Mouse (Mus musculus) embryonic fibroblast, embryonic 13.5 days (primary cell): Measurements from ENCODE around the gene Lasp1.

Experiments
- CTCF ChIP-seq: IDR thresholded peaks from 2 replicates; pipeline ENCODE4 v1.5.1; 2011; ENCODE audit warnings: mild to moderate bottlenecking, control low read depth, low read length, moderate library complexity, borderline replicate concordance; ENCODE audit not compliant: insufficient read depth
- POLR2A ChIP-seq: IDR thresholded peaks from 2 replicates; pipeline ENCODE4 v1.6.1; 2011; ENCODE audit warnings: low read depth, mild to moderate bottlenecking, control low read depth, low read length, moderate library complexity

DNA sequence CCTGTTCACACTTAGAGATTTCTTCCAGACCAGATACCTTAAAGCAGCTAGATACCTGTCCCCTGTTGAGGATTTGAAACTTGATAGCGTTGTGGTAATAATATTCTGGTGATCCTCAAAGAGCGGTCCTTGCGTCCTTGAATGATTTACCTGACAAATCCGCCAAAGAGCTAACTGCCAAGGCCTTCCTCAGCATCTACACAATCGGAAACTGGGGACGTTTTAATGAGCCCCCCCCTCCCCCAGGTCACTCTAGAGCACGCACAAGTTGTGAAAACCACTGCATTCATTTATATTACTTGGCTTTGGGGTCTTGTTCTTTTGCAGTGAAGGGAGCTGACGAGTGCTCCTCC lies 741 bp upstream of the Lasp1 start:
- TF ChIP-seq CTCF (no peak), POLR2A (no peak)
